Mouse (Mus musculus) kidney, adult 2 months (tissue): ENCODE data around the gene Mcpt8.

Experiments used
- CTCF ChIP-seq: fragments of 200-500 bp; conservative IDR thresholded peaks from 2 replicates; pipeline ENCODE4 v1.5.1; 2011; ENCODE audit warnings: low read depth, mild to moderate bottlenecking, control low read depth, low read length, moderate library complexity, mixed read lengths; ENCODE audit not compliant: insufficient read depth, insufficient read length
- POLR2A ChIP-seq: fragments of 200-500 bp; IDR thresholded peaks from one replicate; pipeline ENCODE4 v1.6.1; 2011; ENCODE audit warnings: low read depth, low read length, control low read depth

DNA sequence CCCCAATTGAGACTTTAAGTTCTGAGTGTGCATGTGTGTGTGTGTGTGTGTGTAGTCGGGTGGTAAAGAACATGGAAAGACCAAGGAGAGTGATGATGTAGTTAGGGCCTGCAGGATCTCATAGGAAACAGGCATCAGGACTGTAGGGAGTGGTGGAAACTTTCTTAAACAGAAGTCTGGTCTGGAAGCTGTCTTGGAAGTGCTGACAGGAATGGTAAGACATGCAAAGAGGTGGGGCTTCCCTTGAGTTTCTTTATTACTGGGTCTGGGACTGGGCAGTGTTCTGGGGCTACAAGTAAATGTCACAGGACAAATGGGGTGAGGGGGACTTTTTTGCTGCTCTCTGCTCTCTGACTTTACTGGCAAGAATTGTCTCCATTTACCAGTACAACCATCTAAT, 12.5 kb upstream of the Mcpt8 start:
- TF ChIP-seq CTCF: no peak
- no peak for TF ChIP-seq POLR2A
